Mouse (Mus musculus) liver, embryonic 14.5 days (tissue): Measurements from ENCODE around the gene Sgsm1. TPM values are rescaled to one million over a fixed set of nuclear protein-coding genes. Genes with fewer than 3 reads are reported as not detected.

ENCODE experiments used
- ATAC-seq: fragments of 200-750 bp; cut with Nextera tagmentation; 2 replicates; pipeline ENCODE4 v1.8.0; 2017; ENCODE audit warnings: moderate number of reproducible peaks, mild to moderate bottlenecking, moderate library complexity; ENCODE audit not compliant: insufficient read depth
- DNase-seq, 3 experiments: peaks; one replicate each; pipeline ENCODE4 v3.0.0-alpha.2; 2012 to 2013; ENCODE audit warnings: low read depth in 3 of 3, low spot score in 3 of 3
- H3K27ac ChIP-seq: fragments of 300-500 bp; sonication (generic); 2 replicates; pipeline ENCODE4 v1.5.1; 2014; ENCODE audit warnings: moderate library complexity, mild to moderate bottlenecking, control low read depth, inconsistent platforms
- H3K27me3 ChIP-seq: fragments of 300-500 bp; sonication (generic); 2 replicates; pipeline ENCODE4 v1.6.1; 2014; ENCODE audit warnings: mild to moderate bottlenecking, low read length, moderate library complexity; ENCODE audit not compliant: control insufficient read depth, insufficient read depth
- H3K36me3 ChIP-seq: fragments of 300-500 bp; sonication (generic); replicated peaks from 2 replicates; pipeline ENCODE4 v1.6.1; 2014; ENCODE audit warnings: low read depth; ENCODE audit not compliant: control insufficient read depth, insufficient read depth
- H3K4me1 ChIP-seq, 2 experiments: fragments of 200-500 bp in 1 of 2; fragments of 300-500 bp in 1 of 2; sonication (generic) in 1 of 2; replicated peaks; 2 replicates each; pipeline ENCODE4 v1.6.1; 2012 to 2014; ENCODE audit warnings: antibody characterized with exemption in 1 of 2, inconsistent platforms in 1 of 2, low read length in 1 of 2; ENCODE audit not compliant: control insufficient read depth in 2 of 2, insufficient read depth in 2 of 2
- H3K4me2 ChIP-seq: fragments of 300-500 bp; sonication (generic); 2 replicates; pipeline ENCODE4 v1.6.1; 2014; ENCODE audit warnings: low read depth, mild to moderate bottlenecking, control low read depth, moderate library complexity
- H3K4me3 ChIP-seq, 2 experiments: fragments of 200-500 bp in 1 of 2; fragments of 300-500 bp in 1 of 2; sonication (generic) in 1 of 2; 2 replicates each; pipeline ENCODE4 v1.5.1; 2012 to 2014; ENCODE audit warnings: low read depth in 2 of 2, low read length in 2 of 2, mild to moderate bottlenecking in 2 of 2, control low read depth in 1 of 2, inconsistent platforms in 1 of 2, moderate library complexity in 1 of 2; ENCODE audit not compliant: insufficient read depth in 1 of 2
- H3K9ac ChIP-seq: fragments of 300-500 bp; sonication (generic); replicated peaks from 2 replicates; pipeline ENCODE4 v1.6.1; 2014; ENCODE audit warnings: mild to moderate bottlenecking, control low read depth, moderate library complexity
- H3K9me3 ChIP-seq: fragments of 300-500 bp; sonication (generic); 2 replicates; pipeline ENCODE4 v1.6.1; 2016; ENCODE audit warnings: low read length, mixed read lengths; ENCODE audit not compliant: control insufficient read depth
- CTCF ChIP-seq: IDR thresholded peaks from 2 replicates; pipeline ENCODE4 v1.5.1; 2016; ENCODE audit warnings: antibody characterized with exemption, low read depth, control low read depth
- EP300 ChIP-seq: IDR thresholded peaks from 2 replicates; pipeline ENCODE4 v1.6.1; 2016; ENCODE audit warnings: antibody characterized with exemption, low read depth
- WGBS: fragments of 180-500 bp; shearing (Covaris S2); extraction: QIAGEN DNeasy Blood & Tissue Kit; methylation state at CpG from one replicate; pipeline ENCODE4 v1.1.7; 2014; ENCODE audit not compliant: insufficient replicate concordance; 5-methylcytosine and 5-hydroxymethylcytosine counted together
- polyA plus RNA-seq, 2 experiments: library from polyadenylated mRNA; depleted of rRNA in 1 of 2; stranded (reverse) in 1 of 2; unstranded in 1 of 2; fragments of >200 nt; fragmentation: Nextera tagmentation in 1 of 2; extraction: Ambion mirVana in 1 of 2; gene quantifications; 2 replicates each; pipeline versions ENCODE4 v1.2.1 to v1.2.3; 2012 to 2014

Gene Sgsm1
- polyA plus RNA-seq, 2 experiments, result 1.4 to 1.5 TPM

DNA sequence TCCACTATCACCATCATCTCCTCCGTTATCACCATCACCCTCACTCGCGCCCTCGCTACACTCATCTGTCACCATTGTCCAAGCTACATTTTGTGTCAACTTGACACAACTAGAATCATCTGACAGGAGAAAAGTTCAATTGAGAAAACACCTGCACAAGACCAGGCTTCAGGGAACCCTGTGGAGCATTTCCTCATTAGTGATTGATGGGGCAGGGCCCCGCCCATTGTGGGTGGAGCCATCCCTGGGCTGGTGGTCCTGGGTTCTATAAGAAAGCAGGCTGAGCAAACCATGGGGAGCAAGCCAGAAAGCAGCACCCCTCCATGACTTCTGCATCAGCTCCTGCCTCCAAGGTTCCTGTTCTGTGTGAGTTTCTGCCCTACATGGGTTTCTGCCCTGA, 22.8 kb downstream of the Sgsm1 start:
- H3K4me1 ChIP-seq, result no peaks in the 10 kb centered on the region
- 46% methylated on average over 5 of the region's 5 CpGs for WGBS
- no peaks in the 10 kb centered on the region for H3K9me3 ChIP-seq
- no peak overlapping the region for H3K4me3 ChIP-seq
- DNase-seq (no peak), ATAC-seq (no peak)
- H3K4me2 ChIP-seq, result no peak overlapping the region
- no peak overlapping the region for H3K27ac ChIP-seq
- no peaks in the 10 kb centered on the region; the same call in 1 of the 2 replicates for H3K27me3 ChIP-seq
- H3K9ac ChIP-seq, result no peak overlapping the region
- no peaks in the 10 kb centered on the region for H3K36me3 ChIP-seq
- no peak for TF ChIP-seq EP300
- no peak for TF ChIP-seq CTCF

- Histone ChIP-seq H3K4me3 (no peak overlapping the region), H3K9me3 (no peaks in the 10 kb centered on the region), H3K27ac (no peak overlapping the region), H3K36me3 (no peaks in the 10 kb centered on the region), H3K27me3 (no peaks in the 10 kb centered on the region; the same call in 1 of the 2 replicates), H3K4me1 (no peaks in the 10 kb centered on the region), H3K4me2 (no peak overlapping the region), H3K9ac (no peak overlapping the region)
- DNase-seq (no peak), ATAC-seq (no peak)
- no peak for TF ChIP-seq EP300
- TF ChIP-seq CTCF, result peak; percentile 81
- 5% methylated on average over 54 of the region's 60 CpGs for WGBS
These were observed 23.7 kb downstream of the Sgsm1 start for GRCm38 (mm10) chr5:113286591-113287520.

- no peaks in the 10 kb centered on the region for H3K9me3 ChIP-seq
- no peak overlapping the region for H3K27ac ChIP-seq
- 59% methylated on average over 11 of the region's 11 CpGs for WGBS
- no peaks in the 10 kb centered on the region for H3K36me3 ChIP-seq
- H3K9ac ChIP-seq, result no peak overlapping the region
- no peaks in the 10 kb centered on the region for H3K4me1 ChIP-seq
- H3K27me3 ChIP-seq, result no peaks in the 10 kb centered on the region; the same call in 1 of the 2 replicates
- no peak overlapping the region for H3K4me2 ChIP-seq
- TF ChIP-seq CTCF (no peak), EP300 (no peak)
- ATAC-seq (no peak), DNase-seq (no peak)
- no peak overlapping the region for H3K4me3 ChIP-seq
These were observed 24.5 kb downstream of the Sgsm1 start for GRCm38 (mm10) chr5:113286048-113286447.

DNA sequence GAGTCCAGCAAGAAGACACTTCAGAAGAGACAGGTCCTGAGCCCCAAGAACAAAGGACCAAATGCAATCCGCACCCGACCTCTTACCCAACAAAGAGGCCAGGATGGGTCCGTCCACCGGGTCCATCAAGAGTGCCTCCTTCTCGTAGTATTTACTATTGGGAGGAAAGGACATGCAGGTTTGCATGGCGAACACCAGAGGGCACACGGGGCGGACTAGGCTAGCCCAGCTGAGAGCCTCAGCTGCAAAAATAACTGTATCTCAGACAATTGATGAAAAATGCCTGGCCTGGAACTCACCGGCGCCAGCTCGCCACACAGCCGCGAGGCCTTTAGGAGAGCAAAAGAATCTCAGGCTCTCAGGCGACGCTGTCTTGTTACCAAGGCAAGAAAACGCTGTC, 25.0 kb downstream of the Sgsm1 start:
- Histone ChIP-seq H3K9ac (no peak overlapping the region), H3K4me3 (no peak overlapping the region), H3K27ac (no peak overlapping the region), H3K27me3 (no peaks in the 10 kb centered on the region; the same call in 1 of the 2 replicates), H3K4me2 (no peak overlapping the region), H3K9me3 (no peaks in the 10 kb centered on the region), H3K36me3 (no peaks in the 10 kb centered on the region), H3K4me1 (no peaks in the 10 kb centered on the region)
- no peak for TF ChIP-seq CTCF
- TF ChIP-seq EP300, result no peak
- WGBS, result 50% methylated on average over 16 of the region's 16 CpGs
- DNase-seq (no peak), ATAC-seq (no peak)

DNA sequence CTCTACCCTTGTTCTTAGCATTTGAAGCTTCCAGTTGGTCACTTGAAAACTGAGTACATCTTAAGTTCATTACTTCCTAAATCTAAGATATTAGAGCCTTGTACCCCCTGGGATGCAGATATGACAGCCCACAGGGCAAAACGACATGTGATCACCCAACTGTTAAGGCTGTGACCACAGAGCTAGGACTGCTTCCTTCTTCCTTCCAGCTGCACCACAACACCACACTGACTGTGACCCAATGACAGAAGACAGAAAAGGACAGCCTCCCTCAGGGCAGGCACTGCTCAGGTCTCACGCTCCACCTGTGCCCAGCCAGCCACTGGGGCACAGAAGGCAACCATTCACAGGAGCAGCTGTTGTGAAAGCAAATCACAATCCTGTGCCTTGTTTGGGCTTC, 26.9 kb downstream of the Sgsm1 start:
- TF ChIP-seq EP300 (no peak), CTCF (no peak)
- no peaks in the 10 kb centered on the region for H3K9me3 ChIP-seq
- no peak overlapping the region for H3K9ac ChIP-seq
- no peaks in the 10 kb centered on the region for H3K36me3 ChIP-seq
- no peak for ATAC-seq
- DNase-seq, result no peak
- no peak overlapping the region for H3K4me3 ChIP-seq
- H3K4me2 ChIP-seq, result no peak overlapping the region
- H3K4me1 ChIP-seq, result no peaks in the 10 kb centered on the region
- 14% methylated on average over 2 of the region's 2 CpGs for WGBS
- no peaks in the 10 kb centered on the region; the same call in 1 of the 2 replicates for H3K27me3 ChIP-seq
- H3K27ac ChIP-seq, result no peak overlapping the region
